Mouse (Mus musculus): ENCODE measurements around the gene Mxd1.

- TF ChIP-seq CTCF (IDR thresholded peaks at IDR 0.05; ENCODE audit: insufficient read depth, low read length) (no peak), POLR2A (IDR thresholded peaks at IDR 0.05; ENCODE audit: borderline replicate concordance, extremely low read depth, low read depth, low read length) (no peak)
Measured at GRCm38 (mm10) chr6:86646143-86646542, 22.8 kb downstream of the Mxd1 start.
